Mouse (Mus musculus) left cerebral cortex, postnatal 14 days (tissue): ENCODE measurements around the gene 1700092M07Rik. TPM values are rescaled to one million over a fixed set of nuclear protein-coding genes. Genes with fewer than 3 reads are reported as not detected.
"Not testable (repeated sequence)": the region's sequence is repeated elsewhere in the genome, so short reads cannot be mapped to it uniquely, and the experiment has no call there.

Experiments
- DNase-seq, 2 experiments: peaks; one replicate each; pipeline ENCODE4 v3.0.0; 2021 to 2022; ENCODE audit warnings: low spot score in 2 of 2, mixed read lengths in 1 of 2
- intact Hi-C: fragments of 180-260 bp; cut with DNase I; formaldehyde crosslinking; loops from one replicate; pipeline ENCODE4 v1.15.1; 2025
- total RNA-seq, 2 experiments: library from RNA; stranded (reverse); gene quantifications; 2 replicates each; pipeline ENCODE4 v1.2.3; 2021

The 1700092M07Rik gene
- total RNA-seq, 2 experiments from 2014 or later: not detected

- intact Hi-C loops: no loop called here
- no peak for DNase-seq
These were observed 24.4 kb upstream of the 1700092M07Rik start for GRCm38 (mm10) chr19:8715868-8716766.

- DNase-seq: no peak
- intact Hi-C loops: no loop called here
These were observed 23.6 kb upstream of the 1700092M07Rik start for GRCm38 (mm10) chr19:8716767-8717475.

GRCm38 (mm10) chr19:8718357-8718756 lies 22.2 kb upstream of the 1700092M07Rik start:
- intact Hi-C loops: no loop called here
- peak in 1 of 2 experiments; percentile 84 for DNase-seq

- DNase-seq, intact Hi-C loops: not testable (repeated sequence)
These were observed 21.5 kb upstream of the 1700092M07Rik start for GRCm38 (mm10) chr19:8719037-8719436.

- no peak for DNase-seq
- intact Hi-C loops: no loop called here
These were observed 19.1 kb upstream of the 1700092M07Rik start for GRCm38 (mm10) chr19:8721378-8721777.

GRCm38 (mm10) chr19:8722021-8722420 lies 18.5 kb upstream of the 1700092M07Rik start:
- intact Hi-C loops: no loop called here
- DNase-seq: no peak

GRCm38 (mm10) chr19:8722559-8722906 lies 18.0 kb upstream of the 1700092M07Rik start:
- no peak for DNase-seq
- intact Hi-C loops: no loop called here

GRCm38 (mm10) chr19:8722907-8723573 lies 17.5 kb upstream of the 1700092M07Rik start, which contains the start of gene Slc3a2:
Gene Slc3a2 (minus strand): TSS chr19:8723369.
- intact Hi-C loops: no loop called here
- DNase-seq: peak; percentile 97 to 98

- DNase-seq: peak in 1 of 2 experiments; percentile 28
- intact Hi-C loops: no loop called here
These were observed 16.8 kb upstream of the 1700092M07Rik start for GRCm38 (mm10) chr19:8723574-8724346.

- intact Hi-C loops: no loop called here
- no peak for DNase-seq
These were observed 16.1 kb upstream of the 1700092M07Rik start for GRCm38 (mm10) chr19:8724392-8724791.

GRCm38 (mm10) chr19:8725081-8725613 lies 15.4 kb upstream of the 1700092M07Rik start:
- DNase-seq: no peak
- intact Hi-C loops: no loop called here

- DNase-seq: no peak
- intact Hi-C loops: no loop called here
These were observed 13.7 kb upstream of the 1700092M07Rik start for GRCm38 (mm10) chr19:8726609-8727390.

- intact Hi-C loops: no loop called here
- no peak for DNase-seq
These were observed 12.9 kb upstream of the 1700092M07Rik start for GRCm38 (mm10) chr19:8727495-8728114.

- intact Hi-C loops, DNase-seq: not testable (repeated sequence)
These were observed 12.0 kb upstream of the 1700092M07Rik start for GRCm38 (mm10) chr19:8728335-8729099.

- DNase-seq: no peak
- intact Hi-C loops: no loop called here
These were observed 6.2 kb upstream of the 1700092M07Rik start for GRCm38 (mm10) chr19:8734334-8734733.

- DNase-seq: peak; percentile 94
- intact Hi-C loops: no loop called here
These were observed 4.9 kb upstream of the 1700092M07Rik start, which contains the start of gene Wdr74 for GRCm38 (mm10) chr19:8735389-8736159. Gene Wdr74 (plus strand): TSS chr19:8735827.
